In the genomic region with DNA sequence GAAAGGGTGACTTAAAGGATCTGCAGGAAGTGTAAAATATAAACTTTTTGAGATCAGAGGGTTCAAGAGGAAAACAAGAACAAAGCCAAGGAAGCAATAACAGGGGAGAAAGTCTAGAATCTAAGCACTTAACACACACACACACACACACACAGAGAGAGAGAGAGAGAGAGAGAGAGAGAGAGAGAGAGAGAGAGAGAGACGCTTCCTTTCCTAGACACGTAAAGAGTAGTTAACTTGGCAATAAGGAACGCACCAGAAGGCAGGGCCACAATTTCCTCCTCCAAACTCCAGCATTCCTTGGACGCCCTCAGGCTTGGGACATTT, we compare ENCODE assay signal across 7 mouse cellular contexts. TPM values are rescaled to one million over a fixed set of nuclear protein-coding genes. Genes with fewer than 3 reads are reported as not detected.
DNase-seq lines count a peak whose midpoint lies in the region; ATAC-seq lines count a peak whose summit lies in the region.

No protein-coding gene starts in this region.

- peak overlapping the region; percentile 98 for H3K27ac ChIP-seq in lung, embryonic 16.5 days (ENCODE audit: low read length)
- peak overlapping the region; percentile 93 for H3K27ac ChIP-seq in embryonic facial prominence, embryonic 15.5 days (replicated peaks)
- H3K27ac ChIP-seq in limb, embryonic 11.5 days (replicated peaks; ENCODE audit: low read depth, low read length): peak overlapping the region; percentile 49

- ATAC-seq in lung, embryonic 16.5 days (ENCODE audit: low read depth): no peak
- no peak for ATAC-seq in embryonic facial prominence, embryonic 15.5 days (ENCODE audit: insufficient number of reproducible peaks, low FRiP score, low TSS enrichment, low read depth)
- ATAC-seq in limb, embryonic 11.5 days (ENCODE audit: insufficient number of reproducible peaks, low FRiP score, low TSS enrichment, low read depth): no peak

- H3K9me3 ChIP-seq in lung, embryonic 16.5 days (ENCODE audit: control insufficient read depth, low read length): no peaks in the 10 kb centered on the region
- no peaks in the 10 kb centered on the region for H3K9me3 ChIP-seq in embryonic facial prominence, embryonic 15.5 days (replicated peaks)
- no peaks in the 10 kb centered on the region for H3K9me3 ChIP-seq in limb, embryonic 11.5 days (ENCODE audit: control insufficient read depth, low read length)

- peak overlapping the region; percentile 60 for H3K4me2 ChIP-seq in lung, embryonic 16.5 days (ENCODE audit: low read depth, low read length)
- H3K4me2 ChIP-seq in embryonic facial prominence, embryonic 15.5 days (replicated peaks): peak overlapping the region; percentile 72
- peak overlapping the region; percentile 65 for H3K4me2 ChIP-seq in limb, embryonic 11.5 days (ENCODE audit: low read depth, severe bottlenecking)

- WGBS in lung, embryonic 16.5 days: 0% methylated on average over 4 of the region's 4 CpGs
- 0% methylated on average over 4 of the region's 4 CpGs for WGBS in embryonic facial prominence, embryonic 15.5 days
- 0% methylated on average over 4 of the region's 4 CpGs for WGBS in limb, embryonic 11.5 days

- H3K4me1 ChIP-seq in lung, embryonic 16.5 days (replicated peaks; ENCODE audit: control insufficient read depth, insufficient read depth, low read length): peaks cover 24% of the 10 kb centered on the region
- peaks cover 21% of the 10 kb centered on the region for H3K4me1 ChIP-seq in embryonic facial prominence, embryonic 15.5 days
- peaks cover 8% of the 10 kb centered on the region; the same call in 1 of the 2 replicates for H3K4me1 ChIP-seq in limb, embryonic 11.5 days (ENCODE audit: control insufficient read depth, insufficient read depth, low read length)

- H3K4me3 ChIP-seq in lung, embryonic 16.5 days (ENCODE audit: low read length): peak overlapping the region; percentile 91
- peak overlapping the region; percentile 89 for H3K4me3 ChIP-seq in embryonic facial prominence, embryonic 15.5 days (replicated peaks)
- H3K4me3 ChIP-seq in limb, embryonic 11.5 days (ENCODE audit: low read depth, low read length): peak overlapping the region; percentile 91

- no peaks in the 10 kb centered on the region for H3K27me3 ChIP-seq in lung, embryonic 16.5 days (ENCODE audit: control insufficient read depth, insufficient read depth, low read depth, low read length)
- no peaks in the 10 kb centered on the region for H3K27me3 ChIP-seq in embryonic facial prominence, embryonic 15.5 days
- no peaks in the 10 kb centered on the region for H3K27me3 ChIP-seq in limb, embryonic 11.5 days (ENCODE audit: control insufficient read depth, insufficient read depth, low read length)
- no peaks in the 10 kb centered on the region for H3K27me3 ChIP-seq in splenic B cell, adult 2 months (ENCODE audit: control insufficient read depth, insufficient read depth, low read length, poor library complexity, severe bottlenecking)

- no peak for DNase-seq in lung, postnatal 14 days
- no peak for DNase-seq in limb, embryonic 11.5 days (ENCODE audit: low spot score)
- DNase-seq in splenic B cell, adult 2 months (ENCODE audit: low read depth, low spot score): peak; percentile 14
- DNase-seq in left cerebral cortex, adult 11 months (ENCODE audit: low spot score): no peak
- no peak for DNase-seq in right cerebral cortex, postnatal 14 days

- H3K9ac ChIP-seq in lung, embryonic 16.5 days (ENCODE audit: low read length): peak overlapping the region; percentile 86
- H3K9ac ChIP-seq in embryonic facial prominence, embryonic 15.5 days: peak overlapping the region; percentile 74
- peak overlapping the region; percentile 79 for H3K9ac ChIP-seq in limb, embryonic 11.5 days (ENCODE audit: low read length)

- H3K36me3 ChIP-seq in lung, embryonic 16.5 days (ENCODE audit: control insufficient read depth, insufficient read depth, low read length): no peaks in the 10 kb centered on the region
- no peaks in the 10 kb centered on the region for H3K36me3 ChIP-seq in embryonic facial prominence, embryonic 15.5 days
- H3K36me3 ChIP-seq in limb, embryonic 11.5 days (ENCODE audit: control insufficient read depth, insufficient read depth, low read length): no peaks in the 10 kb centered on the region
- no peaks in the 10 kb centered on the region for H3K36me3 ChIP-seq in splenic B cell, adult 2 months (ENCODE audit: control insufficient read depth, insufficient read depth, low read length, poor library complexity, severe bottlenecking)

RNA-seq across cellular contexts. Expression of a gene that starts 0.8 kb away (rescaled TPM):
- polyA plus RNA-seq in lung, embryonic 16.5 days (2015; fragmentation: Nextera tagmentation; extraction: Ambion mirVana): 65.4 and 65.6 TPM in 2 replicates
- 50.6 and 50.7 TPM in 2 replicates for polyA plus RNA-seq in embryonic facial prominence, embryonic 15.5 days (2015; fragmentation: Nextera tagmentation; extraction: Ambion mirVana)
- 37.2 and 38.5 TPM in 2 replicates for polyA plus RNA-seq in limb, embryonic 11.5 days (2014; fragmentation: Nextera tagmentation; extraction: Ambion mirVana)

RNA-seq across cellular contexts. Expression of a gene that starts 11.7 kb away (rescaled TPM):
- polyA plus RNA-seq in lung, embryonic 16.5 days (2015; fragmentation: Nextera tagmentation; extraction: Ambion mirVana): 0.23 and 0.28 TPM in 2 replicates
- 1.4 and 1.5 TPM in 2 replicates for polyA plus RNA-seq in embryonic facial prominence, embryonic 15.5 days (2015; fragmentation: Nextera tagmentation; extraction: Ambion mirVana)
- polyA plus RNA-seq in limb, embryonic 11.5 days (2014; fragmentation: Nextera tagmentation; extraction: Ambion mirVana): not detected in 2 replicates
